Mouse (Mus musculus) midbrain, embryonic 10.5 days (tissue): ENCODE results near the gene Olfr213. TPM values are rescaled to one million over a fixed set of nuclear protein-coding genes. Genes with fewer than 3 reads are reported as not detected.
"Not testable (repeated sequence)": the region's sequence is repeated elsewhere in the genome, so short reads cannot be mapped to it uniquely, and the experiment has no call there.

Experiments used
- DNase-seq: peaks from one replicate; pipeline ENCODE4 v3.0.0-alpha.2; 2017; ENCODE audit warnings: low spot score
- H3K27ac ChIP-seq: fragments of 300-500 bp; sonication (generic); replicated peaks from 2 replicates; pipeline ENCODE4 v1.5.1; 2016; ENCODE audit warnings: mild to moderate bottlenecking
- H3K27me3 ChIP-seq: fragments of 300-500 bp; sonication (generic); 2 replicates; pipeline ENCODE4 v1.6.1; 2016; ENCODE audit warnings: low read depth, mild to moderate bottlenecking; ENCODE audit not compliant: poor library complexity, severe bottlenecking
- H3K36me3 ChIP-seq: fragments of 300-500 bp; sonication (generic); 2 replicates; pipeline ENCODE4 v1.6.1; 2016; ENCODE audit warnings: mild to moderate bottlenecking, moderate library complexity
- H3K4me1 ChIP-seq: fragments of 300-500 bp; sonication (generic); 2 replicates; pipeline ENCODE4 v1.6.1; 2016
- H3K4me3 ChIP-seq: fragments of 300-500 bp; sonication (generic); 2 replicates; pipeline ENCODE4 v1.5.1; 2016; ENCODE audit warnings: mild to moderate bottlenecking, moderate library complexity
- H3K9me3 ChIP-seq: fragments of 300-500 bp; sonication (generic); replicated peaks from 2 replicates; pipeline ENCODE4 v1.6.1; 2016; ENCODE audit warnings: mild to moderate bottlenecking
- WGBS: fragments of 180-500 bp; shearing (Covaris S2); methylation state at CpG from one replicate; pipeline ENCODE4 v1.1.7; 2016; 5-methylcytosine and 5-hydroxymethylcytosine counted together
- polyA plus RNA-seq: library from polyadenylated mRNA; unstranded; fragments of >200 nt; fragmentation: Nextera tagmentation; extraction: Ambion mirVana; gene quantifications from 2 replicates; pipeline ENCODE4 v1.2.1, GENCODE M21; 2016

Olfr213 gene
- not detected in 2 replicates for polyA plus RNA-seq

- DNase-seq, result no peak
- Histone ChIP-seq H3K36me3 (no peaks in the 10 kb centered on the region), H3K27ac (no peak within 1 kb of the TSS), H3K4me1 (no peaks in the 10 kb centered on the region), H3K27me3 (no peaks in the 10 kb centered on the region), H3K4me3 (no peak within 1 kb of the TSS), H3K9me3 (no peaks in the 10 kb centered on the region)
- 84% methylated on average over 1 of the region's 1 CpGs for WGBS
Observed at GRCm38 (mm10) chr6:116538156-116538555, at the start of gene Olfr213. Gene Olfr213 (plus strand): TSS chr6:116538456.

GRCm38 (mm10) chr6:116488791-116489190 is 49.5 kb upstream of the Olfr213 start, which contains the start of gene Olfr211:
Gene Olfr211 (plus strand): TSS chr6:116489091.
- no peak within 1 kb of the TSS for H3K27ac ChIP-seq
- no peak within 1 kb of the TSS for H3K4me3 ChIP-seq
- no peak for DNase-seq
- H3K27me3 ChIP-seq, result no peaks in the 10 kb centered on the region
- peaks cover 8% of the 10 kb centered on the region for H3K4me1 ChIP-seq
- H3K9me3 ChIP-seq, result no peaks in the 10 kb centered on the region
- H3K36me3 ChIP-seq, result no peaks in the 10 kb centered on the region
- 85% methylated on average over 4 of the region's 4 CpGs for WGBS

DNA sequence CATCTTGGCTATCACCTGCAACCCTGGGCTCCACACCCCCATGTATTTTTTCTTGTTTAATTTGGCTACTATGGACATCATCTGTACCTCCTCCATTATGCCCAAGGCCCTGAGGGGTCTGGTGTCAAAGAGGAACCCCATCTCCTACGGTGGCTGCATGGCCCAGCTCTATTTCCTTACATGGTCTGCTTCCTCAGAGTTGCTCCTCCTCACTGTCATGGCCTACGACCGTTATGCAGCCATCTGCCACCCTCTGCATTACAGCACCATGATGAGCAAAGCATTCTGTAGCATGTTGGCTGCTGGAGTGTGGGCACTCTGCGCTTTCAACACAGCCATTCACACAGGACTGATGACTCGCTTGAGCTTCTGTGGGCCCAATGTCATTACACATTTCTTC is 44.5 kb upstream of the Olfr213 start:
- Histone ChIP-seq H3K36me3 (no peaks in the 10 kb centered on the region), H3K4me3 (no peak overlapping the region), H3K9me3 (no peaks in the 10 kb centered on the region), H3K27ac (no peak overlapping the region), H3K4me1 (peaks cover 8% of the 10 kb centered on the region), H3K27me3 (no peaks in the 10 kb centered on the region)
- no peak for DNase-seq
- WGBS, result 84% methylated on average over 5 of the region's 5 CpGs

- Histone ChIP-seq H3K36me3 (no peaks in the 10 kb centered on the region), H3K4me3 (no peak overlapping the region), H3K27ac (no peak overlapping the region), H3K9me3 (no peaks in the 10 kb centered on the region), H3K4me1 (no peaks in the 10 kb centered on the region), H3K27me3 (no peaks in the 10 kb centered on the region)
- WGBS, result 81% methylated on average over 1 of the region's 1 CpGs
- no peak for DNase-seq
Observed at GRCm38 (mm10) chr6:116495960-116496359, 42.3 kb upstream of the Olfr213 start.

DNA sequence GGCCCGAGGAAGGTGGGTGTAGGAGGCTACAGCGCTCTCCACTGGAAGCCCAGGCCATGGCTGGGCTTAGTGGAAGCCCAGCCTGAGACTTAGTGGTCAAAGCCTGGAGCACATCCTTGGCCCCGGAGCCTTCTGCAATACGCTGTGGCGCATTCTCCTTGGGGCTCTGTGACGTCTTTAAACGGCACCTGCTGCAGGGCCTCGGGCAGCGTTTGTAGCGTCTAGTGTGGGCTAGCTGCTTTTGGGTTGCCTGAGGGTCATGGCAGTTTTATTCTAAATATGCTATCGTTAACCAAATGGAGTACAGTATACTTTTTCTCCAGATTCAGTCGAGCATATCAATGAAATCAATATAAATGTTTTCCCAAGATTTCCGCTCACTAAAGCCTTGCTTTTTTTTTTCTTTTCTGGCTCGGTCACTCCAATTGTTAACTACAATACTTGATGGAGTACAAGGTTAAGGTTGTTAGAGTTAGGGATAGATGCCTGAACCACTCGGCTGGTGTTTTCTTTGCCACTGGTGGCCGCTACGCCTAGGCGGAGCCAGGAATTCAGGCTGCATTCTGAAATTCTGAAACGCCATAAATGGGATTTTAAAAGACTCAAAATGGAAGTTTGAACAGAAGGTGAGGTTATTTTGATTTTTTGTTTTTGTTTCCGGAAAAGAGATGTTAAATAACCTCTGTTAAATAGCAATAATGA is 31.8 kb upstream of the Olfr213 start, which contains the start of gene Olfr212:
TSS of gene Olfr212 (plus strand) at position 215 of the 702 bp plus-strand sequence.
- H3K4me3 ChIP-seq, H3K4me1 ChIP-seq, H3K27ac ChIP-seq, H3K36me3 ChIP-seq, H3K27me3 ChIP-seq, DNase-seq: not testable (repeated sequence)
- H3K9me3 ChIP-seq, result peaks cover 39% of the 10 kb centered on the region
- WGBS, result 95% methylated on average over 20 of the region's 20 CpGs

GRCm38 (mm10) chr6:116514832-116515231 is 23.4 kb upstream of the Olfr213 start:
- Histone ChIP-seq H3K4me1 (no peaks in the 10 kb centered on the region), H3K36me3 (no peaks in the 10 kb centered on the region), H3K27ac (no peak overlapping the region), H3K9me3 (no peaks in the 10 kb centered on the region), H3K27me3 (no peaks in the 10 kb centered on the region), H3K4me3 (no peak overlapping the region)
- DNase-seq, result no peak

- H3K4me3 ChIP-seq, result no peak overlapping the region
- no peak overlapping the region for H3K27ac ChIP-seq
- no peak for DNase-seq
- no peaks in the 10 kb centered on the region for H3K4me1 ChIP-seq
- no peaks in the 10 kb centered on the region for H3K27me3 ChIP-seq
- H3K9me3 ChIP-seq, result no peaks in the 10 kb centered on the region
- H3K36me3 ChIP-seq, result no peaks in the 10 kb centered on the region
- WGBS, result 90% methylated on average over 2 of the region's 2 CpGs
Observed at GRCm38 (mm10) chr6:116542500-116542899, 4.2 kb downstream of the Olfr213 start.

DNA sequence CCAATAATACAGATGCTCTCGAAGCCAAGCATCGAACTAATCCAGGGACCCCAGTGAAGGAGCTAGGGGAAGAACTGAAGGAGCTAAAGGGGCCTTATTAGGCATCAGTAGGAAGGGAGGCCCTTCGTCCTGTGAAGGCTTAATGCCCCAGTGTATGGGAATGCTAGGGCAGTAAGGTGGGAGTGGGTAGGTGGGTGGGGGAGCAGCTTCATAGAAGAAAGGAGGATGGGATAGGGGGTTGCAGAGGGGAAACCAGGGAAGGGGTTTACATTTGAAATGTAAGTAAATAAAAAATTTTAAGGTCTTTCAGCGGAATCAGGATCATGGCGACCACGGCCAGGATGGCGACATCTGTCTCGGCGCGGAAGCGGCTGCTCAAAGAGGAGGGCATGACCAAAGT is 12.6 kb downstream of the Olfr213 start, which contains the start of gene Gm5580:
TSS of gene Gm5580 (plus strand) at position 301 of the 400 bp plus-strand sequence.
- not testable (repeated sequence) for H3K27me3 ChIP-seq, H3K9me3 ChIP-seq, H3K27ac ChIP-seq, H3K36me3 ChIP-seq, H3K4me1 ChIP-seq, DNase-seq, H3K4me3 ChIP-seq
- WGBS, result 94% methylated on average over 11 of the region's 11 CpGs

GRCm38 (mm10) chr6:116553935-116554334 is 15.7 kb downstream of the Olfr213 start, which contains the start of gene Olfr214:
Gene Olfr214 (plus strand): TSS chr6:116554235.
- Histone ChIP-seq H3K9me3 (no peaks in the 10 kb centered on the region), H3K27me3 (no peaks in the 10 kb centered on the region), H3K36me3 (no peaks in the 10 kb centered on the region), H3K4me1 (no peaks in the 10 kb centered on the region), H3K4me3 (no peak within 1 kb of the TSS), H3K27ac (no peak within 1 kb of the TSS)
- WGBS, result 91% methylated on average over 1 of the region's 1 CpGs
- no peak for DNase-seq

DNA sequence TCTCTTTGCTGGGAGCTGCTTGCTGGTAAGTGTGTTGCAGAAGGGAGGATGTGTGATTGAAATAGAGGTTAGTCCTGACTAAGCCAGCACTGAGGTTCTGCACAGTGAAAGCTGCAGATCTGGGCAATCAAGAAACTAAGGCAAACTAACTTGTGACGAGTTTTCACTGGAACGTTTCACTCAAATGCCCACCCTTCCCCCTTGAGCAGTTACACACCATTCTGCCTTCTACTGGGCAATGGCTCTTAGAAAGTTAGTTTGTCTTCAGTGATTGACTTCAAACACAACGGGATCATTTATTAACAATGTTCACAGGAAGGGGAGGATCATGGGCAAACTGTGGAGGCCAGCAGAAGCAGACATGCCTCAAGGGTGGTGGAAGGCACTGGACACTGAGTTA is 16.7 kb downstream of the Olfr213 start:
- no peak for DNase-seq
- H3K4me1 ChIP-seq, result no peaks in the 10 kb centered on the region
- WGBS, result 76% methylated on average over 3 of the region's 3 CpGs
- no peaks in the 10 kb centered on the region for H3K27me3 ChIP-seq
- H3K36me3 ChIP-seq, result no peaks in the 10 kb centered on the region
- no peak overlapping the region for H3K4me3 ChIP-seq
- H3K27ac ChIP-seq, result no peak overlapping the region
- no peaks in the 10 kb centered on the region for H3K9me3 ChIP-seq

DNA sequence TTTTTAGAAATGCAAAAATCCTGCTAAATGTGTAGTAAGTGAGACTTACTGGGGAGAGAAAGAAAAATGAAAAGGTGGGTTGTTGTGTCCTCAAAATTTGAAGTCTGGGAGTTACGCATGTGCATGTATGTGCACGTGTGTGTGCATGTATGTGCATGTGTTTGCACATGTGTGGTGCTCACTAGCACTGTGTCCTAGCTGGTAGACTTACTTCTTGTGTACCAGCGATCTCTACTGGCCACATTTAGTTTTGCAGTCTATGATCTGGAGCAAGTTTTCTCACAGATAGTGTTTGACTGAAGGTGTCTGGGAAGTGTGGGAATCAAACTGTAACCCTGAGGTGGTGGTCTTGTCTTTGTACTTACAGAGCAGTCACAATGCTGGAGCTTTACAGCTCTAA is 31.6 kb downstream of the Olfr213 start:
- H3K27me3 ChIP-seq, result no peaks in the 10 kb centered on the region
- H3K9me3 ChIP-seq, result no peaks in the 10 kb centered on the region
- 25% methylated on average over 3 of the region's 3 CpGs for WGBS
- no peak overlapping the region for H3K4me3 ChIP-seq
- peak; percentile 18 for DNase-seq
- H3K27ac ChIP-seq, result no peak overlapping the region
- no peaks in the 10 kb centered on the region for H3K4me1 ChIP-seq
- no peaks in the 10 kb centered on the region for H3K36me3 ChIP-seq

GRCm38 (mm10) chr6:116584095-116584494 is 45.8 kb downstream of the Olfr213 start, which contains the start of gene Olfr215:
Gene Olfr215 (minus strand): TSS chr6:116584195.
- DNase-seq, result no peak
- Histone ChIP-seq H3K9me3 (no peaks in the 10 kb centered on the region), H3K4me1 (peaks cover 4% of the 10 kb centered on the region; the same call in 1 of the 2 replicates), H3K27ac (no peak within 1 kb of the TSS), H3K36me3 (no peaks in the 10 kb centered on the region), H3K27me3 (no peaks in the 10 kb centered on the region), H3K4me3 (no peak within 1 kb of the TSS)
- 76% methylated on average over 4 of the region's 4 CpGs for WGBS
